ENCODE assay signal across 16 mouse cellular contexts in genomic region chr2:115472393-115472792, GRCm38 (mm10).
"Had no signal": no experiment of that assay in that cellular context is flagged by ENCODE, and none has a peak within 500 bp of the region (broad histone marks: within the 10 kb centered on the region; RNA-seq: fewer than 3 reads in every experiment).

No protein-coding gene starts in this region.

- H3K27ac ChIP-seq: limb, embryonic 10.5 days; limb, embryonic 13.5 days; liver, embryonic 14.5 days; lung, embryonic 15.5 days; midbrain, embryonic 10.5 days; midbrain, embryonic 13.5 days had no signal

- DNase-seq: kidney, adult 18-20 months; kidney, adult 9 months; kidney, postnatal 14 days; kidney, postnatal 4 days; liver; liver, postnatal 0 days; thymus, adult 18-20 months; thymus, postnatal 14 days; thymus, postnatal 4 days had no signal

- H3K4me3 ChIP-seq: limb, embryonic 10.5 days; limb, embryonic 13.5 days; lung, embryonic 15.5 days; megakaryocyte, embryonic 14.5 days; midbrain, embryonic 10.5 days; midbrain, embryonic 13.5 days had no signal
